Mouse (Mus musculus) 416B (cell line): ENCODE measurements around the gene Ppp1r1b.

ENCODE experiments used
- DNase-seq: peaks from one replicate; pipeline ENCODE4 v3.0.0; 2011; ENCODE audit warnings: low read depth

Gene Ppp1r1b

DNA sequence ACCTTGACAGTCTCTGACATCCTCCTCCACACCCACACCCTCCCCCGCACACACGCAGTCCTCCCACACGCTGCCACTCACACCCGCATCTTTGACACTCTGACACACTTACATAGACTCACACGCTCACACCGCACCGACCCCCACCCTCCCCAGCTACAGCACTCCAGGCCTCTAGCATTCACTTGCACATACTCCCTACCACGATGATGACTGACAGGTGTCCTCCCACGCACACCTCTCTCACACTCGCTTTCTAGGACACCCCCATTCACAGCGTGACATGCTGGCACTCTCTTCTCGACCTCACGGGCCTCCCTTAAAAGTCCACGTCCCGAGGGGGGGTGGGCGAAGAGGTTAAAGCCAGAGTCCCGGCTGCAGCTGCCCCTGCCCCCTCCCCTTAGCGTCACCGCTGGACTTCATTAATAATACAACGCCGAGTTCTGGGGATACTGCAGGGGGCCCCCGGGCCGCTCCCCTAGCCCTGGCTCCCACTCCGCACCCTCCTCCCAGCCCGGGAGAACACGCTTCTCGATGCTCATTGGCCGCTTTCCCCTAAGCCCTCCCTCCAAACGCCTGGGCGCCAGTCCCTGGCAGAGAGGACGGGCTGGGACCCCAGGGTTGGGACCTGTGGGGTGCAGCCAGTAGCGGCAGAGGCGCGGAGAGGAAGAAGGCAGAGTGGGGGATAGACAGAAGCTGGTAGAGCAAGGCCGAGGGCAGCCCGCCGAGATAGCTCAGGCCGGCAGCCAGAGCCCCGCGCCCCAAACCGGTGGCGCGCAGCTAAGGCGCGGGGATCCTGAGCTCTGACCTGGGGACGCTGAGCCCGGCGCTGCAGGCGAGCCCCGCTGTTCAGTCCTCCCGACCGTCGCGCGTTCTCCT lies at the start of gene Ppp1r1b:
Gene Ppp1r1b (plus strand): TSS at position 322 of the 879 bp plus-strand sequence.
- no peak for DNase-seq

DNA sequence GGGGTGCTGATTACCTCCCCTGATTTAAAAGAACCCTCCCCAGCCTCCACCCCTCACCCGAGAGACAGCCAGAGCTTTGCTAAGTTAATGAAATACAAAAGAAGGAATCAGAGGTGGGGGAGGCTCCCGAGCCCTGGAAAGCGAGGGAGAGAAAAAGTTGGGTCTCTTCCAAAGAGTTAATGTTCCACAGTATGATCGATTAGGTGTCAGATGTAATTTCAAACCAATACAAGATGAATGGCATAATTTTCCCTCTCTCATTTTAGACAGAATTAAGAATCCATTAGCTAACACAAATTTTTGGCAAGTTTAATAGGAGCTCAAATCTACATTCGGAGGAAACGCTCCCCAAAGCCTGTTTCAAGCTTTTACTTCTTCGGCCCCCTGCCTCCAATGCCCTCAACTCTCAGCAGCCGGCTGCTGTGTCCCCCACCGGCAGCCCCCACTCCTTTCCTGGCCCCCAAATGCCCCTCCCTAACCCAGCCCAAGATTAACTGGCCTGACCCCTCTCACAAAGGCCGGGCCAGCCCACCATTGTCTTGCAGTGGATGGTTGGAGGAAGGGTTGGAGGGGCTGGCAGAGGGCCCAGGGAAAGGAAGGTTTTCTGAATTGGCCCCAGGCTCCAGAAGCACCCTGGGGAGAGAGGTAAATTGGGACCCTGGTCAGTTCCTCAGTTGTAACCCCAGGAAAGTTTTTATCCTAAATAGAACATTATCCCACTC lies 49.6 kb upstream of the Ppp1r1b start:
- DNase-seq, result no peak

- DNase-seq, result peak; percentile 51
These were observed 34.3 kb upstream of the Ppp1r1b start for GRCm38 (mm10) chr11:98313790-98314323.

- no peak for DNase-seq
These were observed 30.7 kb upstream of the Ppp1r1b start for GRCm38 (mm10) chr11:98317479-98317878.

GRCm38 (mm10) chr11:98318421-98319116 lies 29.6 kb upstream of the Ppp1r1b start:
- no peak for DNase-seq

GRCm38 (mm10) chr11:98319120-98319519 lies 29.1 kb upstream of the Ppp1r1b start:
- DNase-seq, result no peak

- DNase-seq, result no peak
These were observed 28.7 kb upstream of the Ppp1r1b start for GRCm38 (mm10) chr11:98319544-98319943.

DNA sequence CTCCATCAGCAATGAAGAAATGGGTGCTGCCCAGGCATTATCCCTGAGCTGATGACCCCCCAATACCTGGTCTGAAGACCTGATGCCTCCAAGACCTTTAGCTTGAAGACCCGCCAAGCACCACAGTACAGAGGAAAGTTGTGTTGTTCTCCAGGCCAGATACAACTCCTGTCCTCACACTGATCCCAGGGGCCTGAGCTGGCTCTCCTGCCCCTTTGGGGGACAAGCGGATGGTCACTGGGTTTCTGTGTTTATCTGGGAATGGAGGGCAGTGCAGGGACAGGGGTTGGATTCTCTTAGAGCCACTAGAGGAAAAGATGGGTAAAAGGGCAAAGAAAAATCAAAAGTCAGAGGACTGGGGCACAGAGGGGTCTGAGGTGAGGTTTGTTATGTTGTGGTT lies 28.3 kb upstream of the Ppp1r1b start:
- DNase-seq, result no peak

GRCm38 (mm10) chr11:98320381-98320780 lies 27.8 kb upstream of the Ppp1r1b start:
- no peak for DNase-seq

GRCm38 (mm10) chr11:98320806-98321676 lies 27.2 kb upstream of the Ppp1r1b start:
- DNase-seq, result no peak

DNA sequence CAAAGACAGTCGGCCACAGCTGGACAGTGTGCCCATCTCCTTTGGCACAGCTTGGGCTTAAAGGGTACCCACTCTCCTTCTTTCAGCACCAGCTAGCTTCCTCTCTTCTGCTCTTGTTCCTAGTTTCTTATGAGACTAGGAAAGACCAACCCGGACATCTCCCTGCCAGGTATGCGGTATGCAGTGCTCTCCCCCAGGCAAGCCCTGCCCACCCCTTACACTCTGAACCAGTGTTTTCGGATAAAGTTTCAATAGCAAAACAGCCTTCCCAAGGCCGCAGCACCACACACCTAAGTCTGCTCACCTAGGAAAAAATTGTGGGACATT lies 26.6 kb upstream of the Ppp1r1b start:
- no peak for DNase-seq

DNA sequence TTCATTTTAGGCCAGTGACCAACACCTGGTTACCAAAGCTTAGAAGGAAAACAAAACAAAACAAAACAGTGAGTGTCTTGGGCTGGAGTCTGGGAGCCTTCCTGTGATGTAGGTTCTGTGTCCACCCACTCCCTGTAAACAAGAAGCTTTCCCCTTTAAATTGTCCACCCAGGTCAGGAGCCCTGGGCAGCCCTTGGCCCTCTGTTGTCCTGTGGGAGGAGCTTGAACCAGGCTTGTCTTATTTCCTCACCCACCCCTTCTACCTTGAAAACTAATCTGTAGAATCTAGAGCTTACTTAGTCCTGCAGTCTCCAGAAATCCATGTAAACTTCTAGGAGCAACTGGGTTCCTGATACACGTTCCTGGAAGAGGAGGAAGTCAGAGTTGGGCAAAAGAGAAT lies 26.0 kb upstream of the Ppp1r1b start:
- DNase-seq, result no peak

DNA sequence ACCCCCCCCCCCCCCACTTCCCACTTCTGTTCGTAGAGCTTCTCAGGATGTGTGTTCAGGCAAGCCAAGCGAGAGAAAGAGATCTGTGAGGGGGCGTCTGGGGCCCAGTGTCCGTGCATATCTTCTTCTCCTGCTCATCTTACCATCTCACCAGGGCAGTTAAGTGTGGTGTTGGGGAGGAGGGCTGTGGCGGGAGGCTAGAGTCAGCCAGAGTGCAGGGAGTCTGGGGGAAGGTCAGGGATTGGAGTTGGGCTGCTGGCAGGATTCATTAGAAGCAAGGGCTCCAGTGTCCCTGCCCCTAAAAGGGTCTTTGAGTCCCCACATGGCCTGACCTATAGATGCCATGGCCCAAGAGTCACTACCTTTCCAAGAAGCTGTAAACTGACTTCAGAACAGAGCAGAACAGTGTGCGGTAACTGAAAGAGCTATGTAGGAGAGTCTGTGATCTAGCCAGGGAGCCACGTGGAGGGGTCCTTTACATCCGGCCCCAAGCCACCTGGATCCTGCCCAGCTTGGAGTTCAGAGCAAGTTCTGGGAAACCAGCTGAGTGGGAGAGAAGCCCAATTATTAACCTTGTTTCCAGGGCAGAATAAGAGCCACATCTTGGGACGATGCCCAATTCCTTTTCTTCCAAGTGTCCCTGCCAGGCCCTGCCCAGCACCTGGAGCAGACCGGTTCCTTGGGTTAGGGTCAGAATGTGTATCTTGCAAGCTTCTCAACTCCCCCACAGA lies 24.9 kb upstream of the Ppp1r1b start:
- DNase-seq, result no peak

DNA sequence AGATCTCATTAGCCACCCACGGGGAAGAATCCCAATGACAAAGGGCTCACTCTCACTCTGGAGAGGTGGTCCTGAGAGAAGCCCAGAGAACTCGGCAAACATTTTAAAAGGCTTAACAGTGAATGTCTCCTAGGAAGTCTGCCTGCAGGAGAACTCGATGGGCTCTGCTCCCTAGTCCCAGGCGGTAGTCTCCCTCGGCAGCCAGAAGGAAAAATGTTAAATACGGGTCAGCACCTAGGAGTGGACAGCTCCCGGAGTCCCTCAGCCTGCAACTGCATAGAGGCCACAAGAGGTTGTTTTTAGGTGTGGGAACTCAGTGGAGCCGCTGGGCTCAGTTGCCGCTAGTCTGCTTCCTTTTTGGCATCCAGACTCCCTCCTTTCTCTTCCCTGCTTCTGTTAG lies 24.3 kb upstream of the Ppp1r1b start:
- peak; percentile 19 for DNase-seq

DNA sequence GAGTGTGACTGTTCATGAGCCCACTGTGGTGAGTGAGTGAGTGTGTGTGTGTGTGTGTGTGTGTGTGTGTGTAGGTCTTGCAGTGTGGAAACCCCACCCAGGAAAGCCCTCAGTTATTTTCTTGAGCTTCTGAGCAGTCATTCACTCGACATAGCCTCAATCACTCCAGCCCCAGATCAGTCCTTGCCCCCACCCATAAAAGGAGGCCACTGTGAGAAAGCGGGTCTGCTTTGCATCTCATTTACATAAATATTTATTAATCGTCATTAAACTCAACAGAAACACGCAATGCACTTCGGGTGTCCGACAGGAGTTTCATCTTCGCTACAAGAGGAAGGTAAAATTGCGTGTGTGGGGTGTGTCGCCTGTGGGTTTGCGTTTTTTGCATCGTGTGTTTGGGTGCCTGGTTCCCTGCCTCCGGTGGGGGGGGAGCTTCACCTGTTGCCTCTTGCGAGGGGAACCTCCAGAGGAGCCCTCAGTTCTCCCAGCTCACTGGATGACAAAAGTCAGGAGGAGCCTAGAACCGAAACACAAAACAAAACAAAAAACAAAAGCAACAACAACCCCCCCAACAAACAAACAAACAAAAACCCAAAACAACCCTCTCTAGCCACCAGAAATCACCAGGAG lies 22.9 kb upstream of the Ppp1r1b start:
- DNase-seq, result no peak

GRCm38 (mm10) chr11:98325821-98326218 lies 22.4 kb upstream of the Ppp1r1b start:
- DNase-seq, result no peak

GRCm38 (mm10) chr11:98326741-98327135 lies 21.5 kb upstream of the Ppp1r1b start:
- no peak for DNase-seq

DNA sequence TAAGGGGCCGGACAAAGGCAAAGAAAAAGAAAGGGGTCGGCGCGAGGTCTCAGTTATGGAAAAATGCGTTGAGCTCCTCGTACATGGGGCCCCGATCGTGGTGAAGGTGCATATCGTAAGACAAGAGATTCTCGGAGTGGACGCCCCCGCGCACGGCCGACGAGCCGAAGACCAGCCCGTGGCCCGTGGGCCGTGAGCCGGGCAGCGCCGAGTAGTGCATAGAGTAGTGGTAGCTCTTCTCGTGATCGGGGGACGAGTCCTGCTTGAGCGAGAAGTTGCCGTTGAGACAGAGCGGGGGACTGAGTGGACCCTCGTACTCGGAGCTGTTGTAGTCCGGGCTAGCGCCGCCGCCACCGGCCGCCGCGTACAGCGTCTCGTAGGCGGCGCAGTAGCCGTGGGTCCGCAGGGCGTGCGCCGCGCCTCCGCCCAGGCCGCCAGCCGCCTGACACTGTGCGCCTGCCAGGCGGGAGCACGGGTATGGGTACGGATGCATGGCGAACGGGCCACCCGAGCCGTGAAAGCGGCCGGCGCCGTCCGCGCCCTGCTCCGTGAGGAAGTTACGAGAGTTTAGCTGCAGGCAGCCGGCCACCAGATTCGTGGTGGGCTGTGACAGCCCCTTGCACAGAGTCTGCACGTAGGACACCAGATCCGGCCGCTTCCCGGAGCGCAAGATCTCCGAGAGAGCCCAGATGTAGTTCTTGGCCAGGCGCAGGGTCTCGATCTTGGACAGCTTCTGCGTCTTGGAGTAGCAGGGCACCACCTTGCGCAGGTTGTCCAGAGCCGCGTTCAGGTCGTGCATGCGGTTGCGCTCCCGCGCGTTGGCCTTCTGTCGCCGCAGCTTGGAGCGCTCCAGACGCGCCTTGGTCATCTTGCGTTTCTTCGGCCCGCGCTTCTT lies 20.8 kb upstream of the Ppp1r1b start:
- no peak for DNase-seq

DNA sequence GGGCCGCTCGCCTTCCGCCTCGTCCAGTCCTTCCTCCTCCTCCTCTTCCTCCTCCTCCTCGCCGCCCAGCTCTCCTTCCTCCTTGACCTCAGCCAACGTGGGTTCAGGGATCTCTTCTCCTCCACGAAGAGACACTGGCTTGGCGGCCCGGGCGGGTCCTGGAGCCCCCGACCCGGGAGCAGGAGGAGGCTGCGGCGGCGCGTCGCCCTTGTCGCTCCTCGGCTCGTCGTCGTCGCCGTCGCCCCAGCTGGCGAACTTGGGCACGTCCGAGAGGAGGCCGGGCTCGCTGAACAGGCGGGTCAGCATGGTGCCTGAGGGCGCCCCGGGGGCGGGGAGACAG lies 20.2 kb upstream of the Ppp1r1b start:
- DNase-seq, result no peak
